Mouse (Mus musculus) thymus, adult 2 months (tissue): ENCODE data around the gene Fggy. TPM values are rescaled to one million over a fixed set of nuclear protein-coding genes. Genes with fewer than 3 reads are reported as not detected.

Experiments used
- DNase-seq: peaks from one replicate; pipeline ENCODE4 v3.0.0; 2021
- H3K27ac ChIP-seq: fragments of 200-500 bp; 2 replicates; pipeline ENCODE4 v1.5.1; 2012; ENCODE audit warnings: low read length, control low read depth; ENCODE audit not compliant: control insufficient read depth, insufficient read depth
- H3K27me3 ChIP-seq: fragments of 200-500 bp; 2 replicates; pipeline ENCODE4 v1.6.1; 2012; ENCODE audit warnings: mild to moderate bottlenecking, low read length, moderate library complexity, mixed read lengths; ENCODE audit not compliant: control insufficient read depth, insufficient read depth
- H3K36me3 ChIP-seq: fragments of 200-500 bp; 2 replicates; pipeline ENCODE4 v1.6.1; 2012; ENCODE audit warnings: mild to moderate bottlenecking, low read length, moderate library complexity; ENCODE audit not compliant: control insufficient read depth, insufficient read depth
- H3K4me1 ChIP-seq: fragments of 200-500 bp; replicated peaks from 2 replicates; pipeline ENCODE4 v1.6.1; 2012; ENCODE audit warnings: low read length; ENCODE audit not compliant: control insufficient read depth, insufficient read depth
- H3K4me3 ChIP-seq: fragments of 200-500 bp; 2 replicates; pipeline ENCODE4 v1.5.1; 2012; ENCODE audit warnings: mild to moderate bottlenecking, low read length, control low read depth, moderate library complexity; ENCODE audit not compliant: control insufficient read depth, insufficient read depth
- CTCF ChIP-seq: fragments of 200-500 bp; IDR thresholded peaks from 2 replicates; pipeline ENCODE4 v1.5.1; 2012; ENCODE audit warnings: mild to moderate bottlenecking, control low read depth, low read length, moderate library complexity, borderline replicate concordance; ENCODE audit not compliant: control insufficient read depth, poor library complexity, insufficient read depth; ENCODE audit errors: extremely low read depth
- POLR2A ChIP-seq: fragments of 200-500 bp; IDR thresholded peaks from 2 replicates; pipeline ENCODE4 v1.6.1; 2012; ENCODE audit warnings: mild to moderate bottlenecking, low read length, control low read depth, moderate library complexity; ENCODE audit not compliant: control insufficient read depth, poor library complexity, insufficient read depth; ENCODE audit errors: extremely low read depth
- WGBS: fragments of 180-500 bp; shearing (Covaris S2); methylation state at CpG from one replicate; pipeline ENCODE4 v1.1.7; 2018; 5-methylcytosine and 5-hydroxymethylcytosine counted together
- polyA plus RNA-seq: library from polyadenylated mRNA; depleted of rRNA; stranded (reverse); fragments of >200 nt; gene quantifications from 2 replicates; pipeline ENCODE4 v1.2.3, GENCODE M21; 2012

Gene Fggy
- polyA plus RNA-seq, 1 experiment, result 4.4 TPM

- 18% methylated on average over 5 of the region's 5 CpGs for WGBS
- no peak overlapping the region for H3K27ac ChIP-seq
- no peak for TF ChIP-seq CTCF
- TF ChIP-seq POLR2A, result no peak
- no peaks in the 10 kb centered on the region for H3K36me3 ChIP-seq
- no peak for DNase-seq
- H3K4me3 ChIP-seq, result no peak overlapping the region
- no peaks in the 10 kb centered on the region for H3K27me3 ChIP-seq
- peaks cover 4% of the 10 kb centered on the region for H3K4me1 ChIP-seq
These were observed 339.3 kb downstream of the Fggy start for GRCm38 (mm10) chr4:95896571-95896970.

GRCm38 (mm10) chr4:95897236-95897874 is 340.0 kb downstream of the Fggy start:
- Histone ChIP-seq H3K36me3 (no peaks in the 10 kb centered on the region), H3K27me3 (no peaks in the 10 kb centered on the region), H3K4me3 (no peak overlapping the region), H3K27ac (no peak overlapping the region), H3K4me1 (peaks cover 4% of the 10 kb centered on the region)
- no peak for TF ChIP-seq CTCF
- TF ChIP-seq POLR2A, result no peak
- WGBS, result 89% methylated on average over 7 of the region's 7 CpGs
- no peak for DNase-seq

GRCm38 (mm10) chr4:95898714-95899113 is 341.4 kb downstream of the Fggy start:
- 84% methylated on average over 6 of the region's 6 CpGs for WGBS
- DNase-seq, result no peak
- no peak overlapping the region for H3K4me3 ChIP-seq
- TF ChIP-seq POLR2A, result no peak
- TF ChIP-seq CTCF, result no peak
- peaks cover 4% of the 10 kb centered on the region for H3K4me1 ChIP-seq
- no peaks in the 10 kb centered on the region for H3K27me3 ChIP-seq
- H3K36me3 ChIP-seq, result no peaks in the 10 kb centered on the region
- no peak overlapping the region for H3K27ac ChIP-seq

- TF ChIP-seq POLR2A (no peak), CTCF (no peak)
- Histone ChIP-seq H3K27ac (no peak overlapping the region), H3K36me3 (no peaks in the 10 kb centered on the region), H3K4me3 (no peak overlapping the region), H3K27me3 (no peaks in the 10 kb centered on the region), H3K4me1 (peaks cover 4% of the 10 kb centered on the region)
- 81% methylated on average over 4 of the region's 4 CpGs for WGBS
- no peak for DNase-seq
These were observed 342.8 kb downstream of the Fggy start for GRCm38 (mm10) chr4:95899926-95900712.

- no peak for DNase-seq
- Histone ChIP-seq H3K4me1 (peaks cover 4% of the 10 kb centered on the region), H3K27ac (no peak overlapping the region), H3K27me3 (no peaks in the 10 kb centered on the region), H3K36me3 (no peaks in the 10 kb centered on the region), H3K4me3 (no peak overlapping the region)
- TF ChIP-seq CTCF (no peak), POLR2A (no peak)
- 96% methylated on average over 1 of the region's 1 CpGs for WGBS
These were observed 343.5 kb downstream of the Fggy start for GRCm38 (mm10) chr4:95900815-95901214.

- Histone ChIP-seq H3K36me3 (no peaks in the 10 kb centered on the region), H3K27ac (no peak overlapping the region), H3K27me3 (no peaks in the 10 kb centered on the region), H3K4me1 (no peaks in the 10 kb centered on the region), H3K4me3 (no peak overlapping the region)
- TF ChIP-seq POLR2A (no peak), CTCF (no peak)
- DNase-seq, result no peak
These were observed 348.8 kb downstream of the Fggy start for GRCm38 (mm10) chr4:95906141-95906540.
